Mouse (Mus musculus) E14TG2a.4 (cell line): ENCODE measurements around the gene Pigyl.

Experiments used
- CTCF ChIP-seq: conservative IDR thresholded peaks from 2 replicates; pipeline ENCODE4 v1.5.1; 2014; ENCODE audit warnings: low read length
- POU5F1 ChIP-seq: IDR thresholded peaks from 2 replicates; pipeline ENCODE4 v1.6.1; 2014; ENCODE audit warnings: low read length, borderline replicate concordance

- TF ChIP-seq CTCF (no peak), POU5F1 (no peak)
Observed at GRCm38 (mm10) chr9:22172318-22172717, 15.7 kb downstream of the Pigyl start.
